Mouse (Mus musculus): ENCODE results near the gene Fbxo6. TPM values are rescaled to one million over a fixed set of nuclear protein-coding genes. Genes with fewer than 3 reads are reported as not detected.
"Not testable (repeated sequence)": the region's sequence is repeated elsewhere in the genome, so short reads cannot be mapped to it uniquely, and the experiment has no call there.

Fbxo6 gene
- polyA plus RNA-seq, 1 experiment from 2014 or later: 31.9 TPM

DNA sequence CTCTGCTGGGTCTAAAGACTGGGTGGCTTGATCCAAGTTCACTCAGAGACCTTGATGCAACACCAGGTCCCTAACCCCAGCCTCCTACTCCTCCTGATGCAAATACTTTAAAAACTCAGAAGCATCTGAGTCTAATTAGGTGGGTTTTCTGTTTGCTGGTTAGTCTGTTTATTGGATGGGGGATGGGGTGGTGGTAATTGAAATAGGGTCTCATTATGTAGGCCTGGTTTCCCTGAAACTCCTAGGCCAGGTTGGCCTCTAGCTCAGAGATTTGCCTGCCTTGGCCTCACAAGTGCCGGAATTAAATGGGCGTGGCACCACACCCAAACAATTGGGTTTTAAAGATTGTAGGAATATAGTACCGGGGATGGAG, 29.3 kb downstream of the Fbxo6 start:
- H3K36me3 ChIP-seq (ENCODE audit: inconsistent target): no peaks in the 10 kb centered on the region
- 97% methylated on average over 3 of the region's 3 CpGs for WGBS (ENCODE audit: missing documents)
- H3K4me3 ChIP-seq (ENCODE audit: inconsistent target): no peak overlapping the region
- H3K27ac ChIP-seq: no peak overlapping the region
- H3K79me2 ChIP-seq (ENCODE audit: inconsistent target): no peaks in the 10 kb centered on the region

DNA sequence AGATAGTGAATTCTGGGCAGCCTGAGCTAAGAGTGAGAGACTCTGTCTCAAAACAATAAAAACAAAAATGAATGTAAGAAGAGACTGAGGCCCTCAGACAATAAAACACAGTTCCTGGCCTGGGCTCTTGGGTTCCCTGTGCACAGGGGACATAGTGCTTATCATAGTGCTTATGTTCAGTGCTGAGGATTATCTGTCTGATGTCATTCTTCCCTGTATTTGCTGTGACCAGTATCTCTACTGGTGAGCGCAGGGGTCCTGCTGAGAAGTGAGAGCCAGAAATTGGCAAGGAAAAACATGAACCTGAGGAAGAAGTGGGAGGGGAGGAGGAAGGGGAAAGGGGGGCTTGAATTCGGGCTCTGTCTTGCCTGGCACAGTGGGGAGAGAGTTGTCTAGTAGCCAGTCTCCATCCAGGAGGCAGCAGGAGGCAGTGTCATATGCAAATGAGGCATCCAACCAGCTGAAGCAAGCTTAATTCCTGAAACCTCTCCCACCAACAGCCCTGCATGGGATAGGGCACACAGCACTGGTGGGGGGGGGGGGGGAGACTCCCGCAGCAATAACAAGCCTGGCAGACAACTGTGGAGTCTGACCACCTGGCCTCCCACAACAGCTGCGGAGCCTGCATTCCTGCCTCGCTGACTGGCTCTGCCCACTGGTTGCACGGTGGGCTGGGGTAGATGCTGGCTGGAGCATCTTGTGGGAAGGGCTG, 29.8 kb downstream of the Fbxo6 start:
- Histone ChIP-seq H3K79me2 (ENCODE audit: inconsistent target) (no peaks in the 10 kb centered on the region), H3K4me3 (ENCODE audit: inconsistent target) (no peak overlapping the region), H3K36me3 (ENCODE audit: inconsistent target) (no peaks in the 10 kb centered on the region), H3K27ac (no peak overlapping the region)
- 62% methylated on average over 5 of the region's 6 CpGs for WGBS (ENCODE audit: missing documents)

DNA sequence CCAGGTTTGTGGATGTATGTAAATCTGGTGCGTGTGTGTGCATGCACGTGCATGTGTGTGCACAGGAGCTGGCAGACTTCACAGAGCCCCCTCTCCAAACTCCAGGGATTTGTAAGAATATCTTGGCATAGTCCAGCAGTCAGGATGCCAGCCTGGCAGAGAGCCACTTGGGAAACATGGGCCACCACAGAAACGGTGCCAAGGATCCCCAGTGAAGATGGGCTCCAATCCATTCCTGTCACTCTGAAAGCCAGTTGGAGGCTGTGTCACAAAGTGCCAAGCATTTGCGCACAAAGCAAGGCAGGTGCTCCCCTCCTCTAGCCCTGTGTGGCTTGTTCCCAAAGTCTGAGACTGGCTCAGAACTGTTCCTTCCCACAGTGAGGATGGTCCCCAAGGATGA, 30.6 kb downstream of the Fbxo6 start:
- Histone ChIP-seq H3K36me3 (ENCODE audit: inconsistent target) (no peaks in the 10 kb centered on the region), H3K79me2 (ENCODE audit: inconsistent target) (no peaks in the 10 kb centered on the region), H3K27ac (no peak overlapping the region), H3K4me3 (ENCODE audit: inconsistent target) (no peak overlapping the region)
- WGBS (ENCODE audit: missing documents): 92% methylated on average over 4 of the region's 4 CpGs

DNA sequence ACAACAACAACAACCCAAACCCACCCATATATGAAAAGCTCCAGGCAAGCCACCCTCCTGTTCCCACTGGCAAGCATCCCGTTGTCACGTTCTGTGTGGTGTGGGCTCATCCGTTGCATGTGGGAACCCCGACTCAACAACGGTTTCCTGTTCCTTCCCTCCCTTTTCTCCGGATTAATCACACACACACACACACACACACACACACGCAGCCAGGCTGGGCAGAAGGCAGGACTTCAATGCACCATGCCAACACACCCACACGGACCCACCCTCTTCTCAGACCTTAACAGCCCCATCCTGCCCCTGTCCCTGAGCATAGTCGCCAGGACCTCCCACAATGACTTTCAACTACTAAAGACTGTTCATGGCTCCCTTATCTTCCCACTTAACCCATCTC, 31.4 kb downstream of the Fbxo6 start:
- H3K4me3 ChIP-seq (ENCODE audit: inconsistent target): no peak overlapping the region
- 49% methylated on average over 9 of the region's 9 CpGs for WGBS (ENCODE audit: missing documents)
- H3K36me3 ChIP-seq (ENCODE audit: inconsistent target): no peaks in the 10 kb centered on the region
- no peaks in the 10 kb centered on the region for H3K79me2 ChIP-seq (ENCODE audit: inconsistent target)
- H3K27ac ChIP-seq: no peak overlapping the region

DNA sequence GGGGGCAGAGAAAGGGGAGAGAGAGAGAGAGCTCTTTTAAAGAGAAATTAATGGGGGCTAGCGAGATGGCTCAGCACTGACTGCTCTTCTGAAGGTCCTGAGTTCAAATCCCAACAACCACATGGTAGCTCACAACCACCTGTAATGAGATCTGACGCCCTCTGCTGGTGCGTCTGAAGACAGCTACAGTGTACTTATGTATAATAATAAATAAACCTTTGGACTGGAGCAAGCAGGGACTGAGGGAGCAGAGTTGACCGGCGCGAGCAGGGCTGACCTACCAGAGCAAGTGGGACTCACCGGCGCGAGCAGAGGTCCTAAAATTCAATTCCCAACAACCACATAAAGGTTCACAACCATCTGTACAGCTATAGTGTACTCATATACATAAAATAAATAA, 32.4 kb downstream of the Fbxo6 start:
- not testable (repeated sequence) for H3K4me3 ChIP-seq (ENCODE audit: inconsistent target); H3K27ac ChIP-seq; H3K79me2 ChIP-seq (ENCODE audit: inconsistent target); H3K36me3 ChIP-seq (ENCODE audit: inconsistent target)
- 91% methylated on average over 4 of the region's 9 CpGs for WGBS (ENCODE audit: missing documents)

DNA sequence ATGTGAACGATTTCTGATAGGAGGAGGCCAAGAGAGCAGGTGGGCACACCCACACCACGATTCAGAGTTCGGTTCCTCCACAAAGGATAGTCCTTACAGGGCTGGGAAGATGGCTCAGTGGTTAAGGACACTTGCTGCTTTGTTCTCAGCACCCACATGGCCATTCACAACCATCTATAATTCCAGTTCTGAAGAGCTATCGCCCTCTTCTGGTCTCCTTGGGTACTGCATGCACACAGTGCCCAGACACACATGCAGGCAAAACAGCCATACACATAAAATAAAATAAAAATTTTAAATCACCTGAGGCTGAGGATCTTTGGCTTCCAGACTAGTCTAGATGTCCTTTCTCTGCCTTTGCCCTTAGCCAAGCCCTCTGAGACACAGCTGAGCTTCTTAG, 34.5 kb downstream of the Fbxo6 start:
- Histone ChIP-seq H3K27ac (no peak overlapping the region), H3K79me2 (ENCODE audit: inconsistent target) (no peaks in the 10 kb centered on the region), H3K36me3 (ENCODE audit: inconsistent target) (no peaks in the 10 kb centered on the region), H3K4me3 (ENCODE audit: inconsistent target) (no peak overlapping the region)
- 76% methylated on average over 4 of the region's 4 CpGs for WGBS (ENCODE audit: missing documents)

DNA sequence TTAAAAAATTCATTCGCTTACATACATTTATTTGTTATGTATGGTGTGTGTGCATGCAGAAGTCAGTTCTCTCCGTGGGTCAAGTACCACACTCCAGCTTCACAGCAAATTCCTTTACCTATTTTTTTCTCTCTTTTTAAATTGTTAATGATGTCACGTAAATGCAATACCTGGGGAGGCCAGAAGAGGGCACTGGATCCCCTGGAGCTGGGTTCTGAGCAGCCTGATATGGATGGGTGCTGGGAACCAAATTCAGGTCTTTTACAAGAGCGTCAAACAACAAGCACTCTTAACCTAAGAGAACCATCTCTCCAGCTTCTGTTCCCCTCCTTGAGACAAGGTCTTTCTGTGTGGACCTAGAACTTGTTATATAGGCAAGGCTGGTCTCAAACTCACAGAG, 35.3 kb downstream of the Fbxo6 start:
- Histone ChIP-seq H3K79me2 (ENCODE audit: inconsistent target) (no peaks in the 10 kb centered on the region), H3K4me3 (ENCODE audit: inconsistent target) (no peak overlapping the region), H3K36me3 (ENCODE audit: inconsistent target) (no peaks in the 10 kb centered on the region), H3K27ac (no peak overlapping the region)
- 78% methylated on average over 4 of the region's 4 CpGs for WGBS (ENCODE audit: missing documents)

DNA sequence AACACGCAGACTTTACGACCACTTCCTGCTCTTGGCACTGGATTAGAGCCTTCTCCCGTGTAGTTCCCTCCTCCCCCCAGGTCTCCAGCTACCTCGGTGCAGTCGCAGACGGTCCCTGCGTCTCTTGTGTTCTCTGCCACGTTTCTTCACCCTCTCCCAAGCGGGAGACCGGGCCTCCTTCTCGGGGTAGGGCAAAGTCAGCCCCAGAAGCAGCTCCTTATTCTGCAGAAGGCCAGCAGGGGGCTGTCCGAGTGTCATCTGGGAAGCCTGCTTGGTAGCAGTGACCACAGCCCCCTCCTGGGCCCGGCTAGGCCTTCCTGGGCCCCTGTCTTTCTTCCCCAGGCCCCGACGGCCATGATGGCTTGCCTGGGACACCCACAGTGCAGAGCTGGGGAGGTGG, 36.5 kb downstream of the Fbxo6 start:
- no peak overlapping the region for H3K4me3 ChIP-seq (ENCODE audit: inconsistent target)
- no peak overlapping the region for H3K27ac ChIP-seq
- 1% methylated on average over 15 of the region's 15 CpGs for WGBS (ENCODE audit: missing documents)
- no peaks in the 10 kb centered on the region for H3K79me2 ChIP-seq (ENCODE audit: inconsistent target)
- no peaks in the 10 kb centered on the region for H3K36me3 ChIP-seq (ENCODE audit: inconsistent target)

DNA sequence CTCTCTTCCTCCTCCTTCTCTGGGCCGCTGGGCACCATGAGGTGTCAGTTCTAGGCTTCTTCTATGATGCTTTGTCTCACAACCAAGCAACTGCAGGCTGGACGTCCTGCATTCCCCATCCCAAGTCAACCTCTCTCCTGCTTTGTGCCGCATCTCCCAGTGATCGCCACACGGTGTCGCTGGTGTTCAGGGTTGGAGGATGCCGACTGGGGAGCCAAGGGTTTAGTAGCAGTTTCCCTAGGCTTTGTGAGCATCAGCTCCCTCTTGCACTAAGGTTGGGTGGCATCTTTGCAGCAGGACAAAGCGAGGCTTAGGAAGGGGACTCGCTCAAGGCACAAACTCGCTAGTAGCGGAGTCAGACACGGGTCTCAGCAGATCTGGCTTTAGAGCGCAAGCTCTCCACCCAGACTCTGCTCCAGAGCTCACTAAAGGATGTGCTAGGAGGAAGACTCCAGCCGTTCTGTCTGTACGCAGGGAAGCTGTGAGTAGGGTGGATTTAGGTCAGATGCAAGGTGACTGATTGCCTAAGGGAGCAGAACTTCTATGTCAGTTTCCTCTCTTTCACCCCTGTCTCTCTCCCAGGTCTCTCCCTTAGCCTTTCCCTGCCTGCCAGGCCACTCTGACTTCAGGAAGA, 37.1 kb downstream of the Fbxo6 start:
- Histone ChIP-seq H3K27ac (no peak overlapping the region), H3K4me3 (ENCODE audit: inconsistent target) (no peak overlapping the region), H3K79me2 (ENCODE audit: inconsistent target) (no peaks in the 10 kb centered on the region), H3K36me3 (ENCODE audit: inconsistent target) (no peaks in the 10 kb centered on the region)
- WGBS (ENCODE audit: missing documents): 7% methylated on average over 15 of the region's 15 CpGs

DNA sequence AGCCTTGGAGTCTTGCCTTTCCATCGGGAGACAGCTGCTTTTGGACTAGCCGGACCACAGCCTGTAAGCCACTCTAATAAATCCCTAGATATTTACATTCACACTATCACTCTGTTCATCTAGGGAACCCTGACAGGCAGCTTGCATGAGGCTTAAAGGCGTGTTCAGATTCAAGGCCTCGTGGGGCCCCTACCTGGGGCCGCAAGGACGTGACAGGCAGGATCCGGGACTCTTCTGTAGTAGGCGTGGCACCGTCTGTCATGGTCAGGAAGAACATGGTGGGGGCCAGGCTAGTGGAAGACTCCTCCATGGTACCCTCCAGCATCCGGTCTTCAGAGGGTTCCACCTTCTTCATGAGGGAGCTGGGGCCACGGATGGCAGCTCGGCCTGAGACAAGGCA, 39.4 kb downstream of the Fbxo6 start:
- Histone ChIP-seq H3K36me3 (ENCODE audit: inconsistent target) (no peaks in the 10 kb centered on the region), H3K27ac (no peak overlapping the region), H3K4me3 (ENCODE audit: inconsistent target) (no peak overlapping the region), H3K79me2 (ENCODE audit: inconsistent target) (no peaks in the 10 kb centered on the region)
- 86% methylated on average over 12 of the region's 12 CpGs for WGBS (ENCODE audit: missing documents)

DNA sequence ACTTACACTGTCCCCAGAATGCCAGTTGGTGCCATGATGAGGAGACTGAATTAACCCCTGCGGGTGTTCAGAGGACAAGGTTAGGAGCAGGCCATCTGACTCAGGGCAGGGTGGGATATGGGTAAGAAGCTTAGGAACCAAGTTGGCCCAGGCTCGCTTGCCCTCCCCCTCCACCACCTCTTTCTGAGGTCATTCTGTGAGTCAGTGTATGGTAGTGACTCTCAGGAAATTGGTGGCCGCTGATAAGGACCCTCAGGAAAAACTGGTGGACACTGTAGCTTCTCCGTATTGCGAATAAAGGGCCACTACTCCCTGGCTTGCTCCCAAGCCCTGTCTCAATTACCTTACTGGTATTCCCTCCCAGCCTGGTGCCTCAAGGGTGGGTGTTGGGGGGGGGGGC, 42.7 kb downstream of the Fbxo6 start:
- H3K36me3 ChIP-seq (ENCODE audit: inconsistent target): no peaks in the 10 kb centered on the region
- no peaks in the 10 kb centered on the region for H3K79me2 ChIP-seq (ENCODE audit: inconsistent target)
- no peak overlapping the region for H3K4me3 ChIP-seq (ENCODE audit: inconsistent target)
- H3K27ac ChIP-seq: no peak overlapping the region
- 56% methylated on average over 5 of the region's 5 CpGs for WGBS (ENCODE audit: missing documents)

DNA sequence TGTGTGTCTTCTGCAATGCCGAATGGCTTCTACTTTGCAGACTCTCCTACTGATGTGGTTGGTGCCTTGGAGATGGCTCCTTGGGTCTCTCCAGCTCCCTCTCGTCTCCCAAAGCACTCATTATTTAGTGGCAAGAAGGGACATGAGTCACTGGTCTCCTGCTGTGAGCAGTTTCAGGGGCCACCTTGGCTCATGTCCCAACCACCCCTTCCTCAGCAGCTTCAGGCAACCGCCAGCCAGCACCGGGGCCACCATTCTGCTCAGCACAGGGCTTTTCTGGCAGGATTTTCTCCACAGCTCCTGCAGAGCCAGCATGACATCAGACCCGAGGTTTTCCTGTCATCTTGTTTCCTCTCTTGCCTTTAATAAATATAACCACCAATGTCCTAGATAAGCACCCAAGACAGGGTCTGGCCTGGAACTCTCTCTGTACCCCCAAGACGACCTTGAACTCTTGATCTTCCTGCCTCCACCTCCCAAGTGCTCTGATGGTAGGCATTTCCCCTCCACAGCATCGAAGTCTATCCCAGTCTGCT, 43.3 kb downstream of the Fbxo6 start:
- H3K4me3 ChIP-seq (ENCODE audit: inconsistent target): no peak overlapping the region
- WGBS (ENCODE audit: missing documents): 28% methylated on average over 6 of the region's 7 CpGs
- no peaks in the 10 kb centered on the region for H3K36me3 ChIP-seq (ENCODE audit: inconsistent target)

DNA sequence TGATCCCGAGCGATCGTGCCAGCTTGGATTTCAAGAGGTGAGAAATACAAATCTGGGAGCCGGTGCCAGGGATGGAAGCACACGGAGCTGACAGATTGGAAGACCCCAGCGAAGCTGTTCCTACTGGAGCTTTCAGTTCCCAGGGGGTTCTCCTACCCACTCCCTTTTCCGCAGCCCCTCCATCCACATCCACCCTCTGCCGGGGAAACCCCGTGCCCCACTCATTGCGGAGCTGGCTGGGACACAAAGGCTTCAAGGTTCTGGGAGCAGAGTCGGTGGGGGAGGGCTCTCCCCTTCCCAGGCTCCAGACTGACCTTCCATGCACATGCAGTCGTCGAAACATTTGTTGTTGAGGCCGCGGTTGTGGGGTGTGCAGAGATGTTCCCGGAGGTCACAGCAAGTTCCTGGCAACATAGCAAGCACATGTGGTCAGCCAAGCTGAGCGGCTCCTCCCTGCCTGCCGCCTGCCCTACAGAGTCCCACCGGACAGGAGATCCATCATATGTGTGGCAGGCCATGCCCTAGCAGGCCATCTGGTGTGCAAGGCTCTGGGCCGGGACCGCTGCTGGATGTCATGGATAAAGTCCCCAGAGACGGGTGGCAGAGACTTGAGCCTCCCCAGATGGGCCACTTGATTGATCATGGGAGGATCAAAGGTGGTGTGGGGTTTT, 44.2 kb downstream of the Fbxo6 start:
- Histone ChIP-seq H3K79me2 (ENCODE audit: inconsistent target) (no peaks in the 10 kb centered on the region), H3K36me3 (ENCODE audit: inconsistent target) (no peaks in the 10 kb centered on the region), H3K4me3 (ENCODE audit: inconsistent target) (no peak overlapping the region), H3K27ac (no peak overlapping the region)
- 78% methylated on average over 17 of the region's 22 CpGs for whole genome bisulfite sequencing (ENCODE audit: missing documents)

More for the DNA sequence above, 43.3 kb downstream of the Fbxo6 start:
- Histone ChIP-seq H3K79me2 (ENCODE audit: inconsistent target) (no peaks in the 10 kb centered on the region), H3K27ac (no peak overlapping the region)

DNA sequence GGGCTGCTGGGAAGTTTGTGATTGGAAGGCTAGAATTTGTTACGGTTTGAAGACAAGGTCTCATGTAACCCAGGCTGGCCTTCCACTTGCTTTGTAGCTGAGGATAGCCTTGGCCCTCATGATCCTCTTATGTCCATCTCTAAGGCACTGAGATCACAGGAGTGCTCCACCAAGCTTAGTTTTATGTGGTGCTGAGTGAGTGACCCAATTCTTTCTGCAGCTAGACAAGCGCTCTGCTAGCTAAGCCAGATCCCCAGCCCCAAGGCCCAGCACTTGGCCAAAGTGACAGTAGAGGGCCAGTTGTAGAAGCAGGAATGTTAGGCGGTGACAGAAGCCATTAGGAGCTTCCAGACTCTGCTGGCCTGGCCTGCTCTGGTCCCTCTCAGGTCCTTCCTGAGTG, 47.8 kb downstream of the Fbxo6 start:
- no peak overlapping the region for H3K4me3 ChIP-seq (ENCODE audit: inconsistent target)
- WGBS (ENCODE audit: missing documents): 100% methylated on average over 3 of the region's 3 CpGs

DNA sequence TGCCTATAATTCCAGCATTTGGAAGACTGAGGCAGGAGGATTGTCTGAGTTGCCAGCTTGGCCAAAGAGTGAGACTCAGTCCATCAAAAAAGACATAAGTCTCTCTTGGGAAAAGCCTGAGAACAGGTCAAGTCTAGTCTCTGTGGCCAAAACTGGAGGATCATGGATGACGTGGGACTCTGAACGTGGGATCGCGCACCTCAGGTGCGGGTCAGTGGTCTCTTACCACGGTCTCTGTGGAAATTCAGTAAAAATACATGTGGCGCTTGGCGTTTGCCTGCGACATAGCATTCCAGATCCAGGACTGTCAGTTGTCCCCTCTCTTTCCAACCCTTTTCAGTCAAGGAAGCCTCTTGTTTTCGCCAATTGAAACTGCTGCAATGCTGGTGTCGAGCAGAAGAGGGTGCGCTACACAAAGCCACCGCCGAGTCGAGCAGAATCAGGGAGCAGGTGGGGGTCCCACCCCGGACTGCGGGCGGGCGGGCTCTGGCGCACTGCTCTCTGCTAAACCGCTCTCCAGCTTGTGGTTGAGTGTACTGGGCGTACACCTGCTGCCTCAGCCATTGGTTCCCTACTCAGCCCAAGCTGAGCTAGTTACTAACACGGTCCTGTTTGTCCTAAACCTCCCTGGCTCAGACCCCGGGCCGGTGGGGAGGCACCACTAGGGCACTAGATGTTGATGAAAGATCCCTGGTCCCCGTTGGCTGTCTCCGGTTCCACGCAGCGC, 50.0 kb downstream of the Fbxo6 start:
- H3K4me3 ChIP-seq (ENCODE audit: inconsistent target): no peak overlapping the region
- 22% methylated on average over 26 of the region's 29 CpGs for WGBS (ENCODE audit: missing documents)
- no peak overlapping the region for H3K27ac ChIP-seq
- H3K79me2 ChIP-seq (ENCODE audit: inconsistent target): no peaks in the 10 kb centered on the region
- H3K36me3 ChIP-seq (ENCODE audit: inconsistent target): no peaks in the 10 kb centered on the region

More for the DNA sequence above, 47.8 kb downstream of the Fbxo6 start:
- Histone ChIP-seq H3K79me2 (ENCODE audit: inconsistent target) (no peaks in the 10 kb centered on the region), H3K36me3 (ENCODE audit: inconsistent target) (no peaks in the 10 kb centered on the region), H3K27ac (no peak overlapping the region)
